Mouse (Mus musculus): Measurements from ENCODE around the gene Itpkb. TPM values are rescaled to one million over a fixed set of nuclear protein-coding genes. Genes with fewer than 3 reads are reported as not detected.
A peak's percentile ranks its signal among the peaks of the same experiment; 100 is the strongest.

Itpkb gene
- 3.7 and 4.0 TPM in 2 replicates for polyA plus RNA-seq (2015; fragmentation: Nextera tagmentation; extraction: Ambion mirVana)

DNA sequence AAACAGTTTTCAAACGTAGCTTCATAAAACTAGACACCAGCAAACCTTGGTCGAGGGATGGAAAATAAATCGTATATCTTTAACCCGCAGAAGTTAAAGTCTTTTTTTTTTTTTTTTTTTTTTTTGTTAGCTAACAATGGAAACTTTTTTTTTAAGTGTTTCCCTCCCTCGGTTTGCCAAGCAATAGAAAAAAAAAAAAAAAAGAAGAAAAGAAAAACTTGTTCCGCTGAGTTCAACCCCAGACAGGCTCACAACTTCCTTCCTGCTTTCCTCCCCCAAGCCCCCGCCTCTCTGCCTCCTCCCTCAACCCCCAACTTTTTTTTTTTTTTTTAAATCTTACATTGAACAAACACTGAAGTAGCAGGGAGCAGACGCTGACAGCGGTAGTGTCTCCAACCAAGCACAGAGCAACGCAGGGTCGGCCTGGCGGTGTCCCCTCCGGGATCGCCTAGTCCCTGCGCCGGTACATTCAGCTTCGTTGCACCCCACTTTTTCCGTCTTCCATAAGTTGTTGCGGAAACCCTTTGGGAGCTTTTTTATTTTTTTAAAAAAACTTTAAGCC, at the start of gene Itpkb:
TSS of gene Itpkb (plus strand) at position 341 of the 562 bp plus-strand sequence.
- Histone ChIP-seq H3K4me1 (replicated peaks; ENCODE audit: control insufficient read depth, insufficient read depth) (peaks cover 8% of the 10 kb centered on the region; the same call in 1 of the 2 replicates), H3K9me3 (ENCODE audit: control insufficient read depth, low read length) (no peaks in the 10 kb centered on the region), H3K4me3 (ENCODE audit: low read depth, low read length) (peak within 1 kb of the TSS; percentile 66), H3K27ac (replicated peaks) (peak within 1 kb of the TSS; percentile 92), H3K27me3 (ENCODE audit: control insufficient read depth, insufficient read depth, low read length) (no peaks in the 10 kb centered on the region), H3K36me3 (ENCODE audit: control insufficient read depth, insufficient read depth, low read length) (no peaks in the 10 kb centered on the region; the same call in 1 of the 2 replicates), H3K9ac (ENCODE audit: low read length) (peak within 1 kb of the TSS; percentile 85), H3K4me2 (replicated peaks; ENCODE audit: low read depth) (peak within 1 kb of the TSS; percentile 90)
- WGBS: under 1% methylated on average over 19 of the region's 19 CpGs
- ATAC-seq (ENCODE audit: low FRiP score, low TSS enrichment): peak; percentile 68; the same call in 1 of the 2 replicates
- TF ChIP-seq CTCF (IDR thresholded peaks at IDR 0.05; ENCODE audit: low read depth): no peak
- TF ChIP-seq EP300 (optimal IDR thresholded peaks at IDR 0.05): no peak
- DNase-seq (ENCODE audit: low spot score): peak; percentile 42

DNA sequence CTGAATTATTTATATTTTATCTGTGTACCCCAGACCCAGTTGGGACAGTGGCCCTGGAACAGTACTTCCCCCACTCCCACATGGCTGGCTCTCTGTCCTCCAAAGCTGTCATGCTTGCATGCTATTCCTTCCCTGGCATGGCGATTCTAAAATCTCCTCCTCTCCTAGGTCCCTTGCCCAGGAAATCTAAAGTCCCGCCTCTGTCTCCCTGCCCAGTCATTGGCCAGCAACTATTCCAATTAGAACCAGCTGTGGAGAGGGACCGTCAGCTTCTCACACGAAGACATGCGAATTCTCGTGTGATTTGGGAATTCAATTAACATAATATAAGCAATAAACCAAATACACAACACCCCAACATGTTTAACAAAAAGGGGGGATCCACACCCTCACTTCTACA, 47.7 kb upstream of the Itpkb start:
- no peak overlapping the region for H3K27ac ChIP-seq (replicated peaks)
- ATAC-seq (ENCODE audit: low FRiP score, low TSS enrichment): no peak
- H3K36me3 ChIP-seq (ENCODE audit: control insufficient read depth, insufficient read depth, low read length): no peaks in the 10 kb centered on the region
- DNase-seq (ENCODE audit: low spot score): no peak
- no peaks in the 10 kb centered on the region for H3K27me3 ChIP-seq (ENCODE audit: control insufficient read depth, insufficient read depth, low read length)
- no peaks in the 10 kb centered on the region; the same call in 1 of the 2 replicates for H3K4me1 ChIP-seq (replicated peaks; ENCODE audit: control insufficient read depth, insufficient read depth)
- H3K4me3 ChIP-seq (ENCODE audit: low read depth, low read length): no peak overlapping the region
- H3K4me2 ChIP-seq (replicated peaks; ENCODE audit: low read depth): no peak overlapping the region
- no peak overlapping the region for H3K9ac ChIP-seq (ENCODE audit: low read length)
- no peak for TF ChIP-seq EP300 (optimal IDR thresholded peaks at IDR 0.05)
- no peak for TF ChIP-seq CTCF (IDR thresholded peaks at IDR 0.05; ENCODE audit: low read depth)
- 58% methylated on average over 6 of the region's 6 CpGs for WGBS
- H3K9me3 ChIP-seq (ENCODE audit: control insufficient read depth, low read length): no peaks in the 10 kb centered on the region

DNA sequence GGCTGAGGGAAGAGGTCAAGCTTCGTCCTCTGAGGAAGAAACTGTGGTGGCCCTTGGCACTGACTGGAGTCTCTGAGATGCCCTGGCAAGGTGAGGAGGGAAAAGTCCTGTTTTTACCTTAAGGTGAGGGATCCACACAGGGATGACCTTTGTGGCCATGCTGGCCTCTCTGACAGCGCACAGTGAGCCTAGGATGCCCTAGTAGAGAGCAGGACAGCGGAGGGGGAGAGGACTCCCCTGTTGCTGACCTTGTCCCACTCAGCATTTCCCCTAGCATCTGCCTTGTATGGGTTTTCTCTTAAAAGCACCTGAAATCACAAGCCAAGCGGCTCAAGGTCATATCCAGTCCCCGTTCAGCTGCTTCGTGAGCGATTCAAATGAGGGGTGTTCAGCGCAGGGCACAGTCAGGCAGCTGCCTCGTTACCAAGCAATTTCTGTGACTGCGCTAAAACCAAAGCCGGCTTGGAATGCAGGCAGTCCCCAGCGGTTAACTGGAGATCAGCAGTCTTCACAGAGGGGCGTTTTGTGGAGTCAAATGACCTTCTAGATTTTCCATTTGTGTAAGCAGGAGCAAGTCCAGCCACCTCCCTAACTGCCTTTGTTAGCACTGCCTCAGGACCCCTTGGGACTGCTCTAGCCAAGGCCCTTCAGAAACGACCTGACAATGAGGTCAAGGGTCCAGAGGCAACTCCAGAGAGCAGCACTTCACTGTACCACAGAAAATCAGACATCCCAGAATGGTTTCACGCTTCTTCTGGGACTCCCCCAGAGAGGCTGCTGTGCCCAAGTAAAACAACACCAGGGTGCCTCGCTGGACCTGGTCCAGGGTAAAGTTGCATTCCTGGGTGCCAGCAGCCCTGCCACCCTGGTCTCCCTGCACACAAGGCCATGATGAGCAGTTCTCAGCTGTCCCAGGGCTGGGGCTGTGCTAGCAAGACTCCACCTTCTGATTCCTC, 46.2 kb upstream of the Itpkb start:
- WGBS: 38% methylated on average over 16 of the region's 16 CpGs
- ATAC-seq (ENCODE audit: low FRiP score, low TSS enrichment) (no peak), DNase-seq (ENCODE audit: low spot score) (no peak)
- TF ChIP-seq CTCF (IDR thresholded peaks at IDR 0.05; ENCODE audit: low read depth): peak; percentile 55
- TF ChIP-seq EP300 (optimal IDR thresholded peaks at IDR 0.05): no peak
- H3K4me2 ChIP-seq (replicated peaks; ENCODE audit: low read depth): no peak overlapping the region
- H3K27me3 ChIP-seq (ENCODE audit: control insufficient read depth, insufficient read depth, low read length): no peaks in the 10 kb centered on the region
- H3K9ac ChIP-seq (ENCODE audit: low read length): no peak overlapping the region
- H3K4me1 ChIP-seq (replicated peaks; ENCODE audit: control insufficient read depth, insufficient read depth): no peaks in the 10 kb centered on the region; the same call in 1 of the 2 replicates
- H3K9me3 ChIP-seq (ENCODE audit: control insufficient read depth, low read length): no peaks in the 10 kb centered on the region
- H3K36me3 ChIP-seq (ENCODE audit: control insufficient read depth, insufficient read depth, low read length): no peaks in the 10 kb centered on the region
- H3K27ac ChIP-seq (replicated peaks): no peak overlapping the region
- no peak overlapping the region for H3K4me3 ChIP-seq (ENCODE audit: low read depth, low read length)

DNA sequence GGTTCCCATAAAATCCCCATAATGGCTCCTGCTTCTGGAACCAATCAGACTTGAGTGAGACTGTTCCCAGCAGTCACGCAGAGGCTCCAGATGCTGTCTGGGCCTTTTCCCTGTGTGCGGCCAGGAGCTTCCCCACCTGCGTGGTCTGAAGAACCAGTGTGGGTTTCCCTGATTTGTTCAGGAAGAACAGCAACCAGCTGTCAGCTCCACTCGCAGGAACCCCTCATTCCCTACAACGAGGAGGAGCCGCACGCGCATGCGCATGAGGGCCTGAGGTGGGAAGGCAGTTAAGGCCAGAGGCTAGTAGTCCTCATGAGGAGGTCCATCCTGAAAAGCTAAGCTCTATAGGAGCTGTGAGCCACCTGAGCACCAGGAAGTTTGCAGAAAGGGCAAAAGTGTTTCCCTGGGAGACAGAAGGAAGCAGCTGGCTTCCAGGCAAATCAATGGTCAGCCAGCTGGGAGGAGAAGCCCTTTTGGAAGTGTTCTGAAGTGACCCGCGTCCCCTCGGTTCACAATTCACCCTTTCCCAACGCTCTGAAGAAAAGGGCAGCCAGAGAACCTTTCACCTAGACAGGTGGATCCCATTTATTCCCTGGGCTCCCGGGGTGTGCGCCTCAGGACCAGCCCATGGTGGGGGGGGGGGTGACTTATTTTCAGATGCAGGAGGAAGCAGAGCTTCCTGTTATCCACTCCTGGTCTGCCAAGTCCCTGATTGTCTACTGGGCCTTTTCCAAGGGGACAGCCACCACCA, 44.0 kb upstream of the Itpkb start:
- TF ChIP-seq CTCF (IDR thresholded peaks at IDR 0.05; ENCODE audit: low read depth) (no peak), EP300 (optimal IDR thresholded peaks at IDR 0.05) (no peak)
- Histone ChIP-seq H3K36me3 (ENCODE audit: control insufficient read depth, insufficient read depth, low read length) (no peaks in the 10 kb centered on the region), H3K9me3 (ENCODE audit: control insufficient read depth, low read length) (no peaks in the 10 kb centered on the region), H3K27ac (replicated peaks) (0 out of 2 replicates have a peak overlapping the region, but pooled peaks have one; percentile 30), H3K27me3 (ENCODE audit: control insufficient read depth, insufficient read depth, low read length) (no peaks in the 10 kb centered on the region), H3K9ac (ENCODE audit: low read length) (no peak overlapping the region), H3K4me3 (ENCODE audit: low read depth, low read length) (no peak overlapping the region), H3K4me2 (replicated peaks; ENCODE audit: low read depth) (no peak overlapping the region), H3K4me1 (replicated peaks; ENCODE audit: control insufficient read depth, insufficient read depth) (no peaks in the 10 kb centered on the region; the same call in 1 of the 2 replicates)
- ATAC-seq (ENCODE audit: low FRiP score, low TSS enrichment) (no peak), DNase-seq (ENCODE audit: low spot score) (no peak)
- 57% methylated on average over 15 of the region's 15 CpGs for WGBS

DNA sequence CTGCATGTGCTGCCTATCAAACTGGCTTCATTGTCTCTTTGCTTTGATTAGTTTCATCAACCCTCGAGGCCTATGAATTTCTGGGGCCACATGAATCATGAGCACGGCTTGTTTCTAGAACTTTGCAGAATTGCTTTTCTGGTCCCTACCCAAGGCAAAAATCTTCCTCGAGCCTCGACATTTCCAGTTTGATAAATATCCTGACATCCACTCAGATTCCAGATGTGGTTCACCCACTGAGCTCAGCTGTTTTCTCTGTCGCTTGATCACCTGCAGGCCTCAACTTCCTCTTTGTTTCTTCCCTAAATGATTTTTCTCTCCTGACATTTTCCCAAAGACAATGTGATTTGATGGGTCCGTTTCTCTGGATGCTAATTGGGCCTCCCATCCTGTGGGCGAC, 42.1 kb upstream of the Itpkb start:
- 58% methylated on average over 7 of the region's 7 CpGs for WGBS
- TF ChIP-seq EP300 (optimal IDR thresholded peaks at IDR 0.05): no peak
- no peak for TF ChIP-seq CTCF (IDR thresholded peaks at IDR 0.05; ENCODE audit: low read depth)

More for the DNA sequence above, 42.1 kb upstream of the Itpkb start:
- ATAC-seq (ENCODE audit: low FRiP score, low TSS enrichment): no peak
- Histone ChIP-seq H3K36me3 (ENCODE audit: control insufficient read depth, insufficient read depth, low read length) (no peaks in the 10 kb centered on the region), H3K4me3 (ENCODE audit: low read depth, low read length) (no peak overlapping the region), H3K4me2 (replicated peaks; ENCODE audit: low read depth) (no peak overlapping the region), H3K9ac (ENCODE audit: low read length) (no peak overlapping the region), H3K9me3 (ENCODE audit: control insufficient read depth, low read length) (no peaks in the 10 kb centered on the region), H3K27ac (replicated peaks) (no peak overlapping the region), H3K4me1 (replicated peaks; ENCODE audit: control insufficient read depth, insufficient read depth) (no peaks in the 10 kb centered on the region; the same call in 1 of the 2 replicates), H3K27me3 (ENCODE audit: control insufficient read depth, insufficient read depth, low read length) (no peaks in the 10 kb centered on the region)
- no peak for DNase-seq (ENCODE audit: low spot score)
